ENCODE assay signal across 9 mouse cellular contexts in genomic region chr3:151222407-151222806, GRCm38 (mm10).
DNase-seq lines count a peak whose midpoint lies in the region; ATAC-seq and TF ChIP-seq lines count a peak whose summit lies in the region.
"Had no signal": no experiment of that assay in that cellular context is flagged by ENCODE, and none has a peak within 500 bp of the region (broad histone marks: within the 10 kb centered on the region; RNA-seq: fewer than 3 reads in every experiment).

No protein-coding gene starts in this region.

- H3K9me3 ChIP-seq in E14TG2a.4 (ENCODE audit: low read length) = no peaks in the 10 kb centered on the region
- H3K9me3 ChIP-seq in hindbrain, embryonic 16.5 days (ENCODE audit: control insufficient read depth, low read length) = 0 out of 2 replicates have a peak, but pooled peaks cover 2% of the 10 kb centered on the region

- H3K4me3 ChIP-seq in kidney, adult 2 months (ENCODE audit: insufficient read depth, low read depth, low read length) = no peak overlapping the region
- H3K4me3 ChIP-seq in E14TG2a.4 (replicated peaks; ENCODE audit: low read length) = no peak overlapping the region
- H3K4me3 ChIP-seq in hindbrain, embryonic 16.5 days (ENCODE audit: low read length) = no peak overlapping the region
- no peak overlapping the region for H3K4me3 ChIP-seq in thymus, adult 2 months (ENCODE audit: control insufficient read depth, insufficient read depth, low read length)

- WGBS in kidney, adult 2 months = 8% methylated on average over 3 of the region's 3 CpGs
- 13% methylated on average over 3 of the region's 3 CpGs for WGBS in hindbrain, embryonic 16.5 days
- WGBS in thymus, adult 2 months = 31% methylated on average over 3 of the region's 3 CpGs

- DNase-seq in kidney, adult 2 months = peak; percentile 21
- DNase-seq in kidney, adult 8-10 months = no peak
- DNase-seq in adipocyte (ENCODE audit: low spot score) = peak; percentile 51
- DNase-seq in urinary bladder, postnatal 4 days (ENCODE audit: low spot score in 2 of 2) = no peak
- DNase-seq in thymus, adult 2 months = no peak

- H3K27me3 ChIP-seq in kidney, adult 2 months (replicated peaks; ENCODE audit: control insufficient read depth, insufficient read depth, low read length) = no peaks in the 10 kb centered on the region
- no peaks in the 10 kb centered on the region for H3K27me3 ChIP-seq in E14TG2a.4 (ENCODE audit: insufficient read depth, low read length)
- no peaks in the 10 kb centered on the region for H3K27me3 ChIP-seq in hindbrain, embryonic 16.5 days (replicated peaks; ENCODE audit: control insufficient read depth, insufficient read depth, low read length)
- H3K27me3 ChIP-seq in thymus, adult 2 months (ENCODE audit: control insufficient read depth, insufficient read depth, low read length) = no peaks in the 10 kb centered on the region

- no peak overlapping the region for H3K4me2 ChIP-seq in hindbrain, embryonic 16.5 days (ENCODE audit: low read length)

- ATAC-seq in hindbrain, embryonic 16.5 days = 0 out of 2 replicates have a peak, but pooled peaks have one; percentile 24
- ATAC-seq in inflammation-experienced regulatory T-cells, adult 6 months = no peak

- no peak for TF ChIP-seq POLR2A in kidney, adult 2 months (IDR thresholded peaks at IDR 0.05; ENCODE audit: low read depth, low read length)
- TF ChIP-seq POLR2A in thymus, adult 2 months (IDR thresholded peaks at IDR 0.05; ENCODE audit: control insufficient read depth, extremely low read depth, insufficient read depth, low read length, poor library complexity) = no peak

- TF ChIP-seq CTCF in kidney, adult 2 months (conservative IDR thresholded peaks at IDR 0.05; ENCODE audit: insufficient read depth, insufficient read length, low read depth, low read length) = 0 out of 2 replicates have a peak, but pooled peaks have one; percentile 22
- peak; percentile 67 for TF ChIP-seq CTCF in E14TG2a.4 (conservative IDR thresholded peaks at IDR 0.05; ENCODE audit: low read length)
- TF ChIP-seq CTCF in thymus, adult 2 months (IDR thresholded peaks at IDR 0.05; ENCODE audit: borderline replicate concordance, control insufficient read depth, extremely low read depth, insufficient read depth, low read length, poor library complexity) = no peak

- H3K27ac ChIP-seq in kidney, adult 2 months (ENCODE audit: insufficient read depth, low read depth, low read length) = no peak overlapping the region
- H3K27ac ChIP-seq in hindbrain, embryonic 16.5 days (ENCODE audit: low read depth, low read length) = no peak overlapping the region
- no peak overlapping the region for H3K27ac ChIP-seq in thymus, adult 2 months (ENCODE audit: control insufficient read depth, insufficient read depth, low read length)
- H3K27ac ChIP-seq: macrophage had no signal

- no peaks in the 10 kb centered on the region for H3K4me1 ChIP-seq in kidney, adult 2 months (ENCODE audit: control insufficient read depth, insufficient read depth, low read length)
- H3K4me1 ChIP-seq in E14TG2a.4 (replicated peaks; ENCODE audit: low read depth, low read length) = no peaks in the 10 kb centered on the region
- H3K4me1 ChIP-seq in hindbrain, embryonic 16.5 days (ENCODE audit: control insufficient read depth, insufficient read depth, low read depth, low read length) = no peaks in the 10 kb centered on the region
- H3K4me1 ChIP-seq in thymus, adult 2 months (replicated peaks; ENCODE audit: control insufficient read depth, insufficient read depth, low read length) = no peaks in the 10 kb centered on the region

- H3K9ac ChIP-seq in hindbrain, embryonic 16.5 days (ENCODE audit: low read depth, low read length) = no peak overlapping the region

- no peaks in the 10 kb centered on the region for H3K36me3 ChIP-seq in kidney, adult 2 months (ENCODE audit: control insufficient read depth, insufficient read depth, low read length)
- H3K36me3 ChIP-seq in E14TG2a.4 (ENCODE audit: insufficient read depth, low read length) = no peaks in the 10 kb centered on the region
- H3K36me3 ChIP-seq in hindbrain, embryonic 16.5 days (ENCODE audit: control insufficient read depth, insufficient read depth, low read length) = no peaks in the 10 kb centered on the region
- H3K36me3 ChIP-seq in thymus, adult 2 months (ENCODE audit: control insufficient read depth, insufficient read depth, low read length) = no peaks in the 10 kb centered on the region

Comparison
In these comparisons a context has a peak if more than half of its experiments do, and no peak if none do; other contexts are left out.
1. DNase-seq: peak in kidney, adult 2 months (single experiment) and adipocyte (single experiment); none in kidney, adult 8-10 months (0 of 2), urinary bladder, postnatal 4 days (0 of 2) and thymus, adult 2 months (single experiment).